Mouse (Mus musculus): ENCODE measurements around the gene Nos2. TPM values are rescaled to one million over a fixed set of nuclear protein-coding genes. Genes with fewer than 3 reads are reported as not detected.

Gene Nos2
- polyA plus RNA-seq, 1 experiment from 2014 or later: 3.9 TPM

GRCm38 (mm10) chr11:78972328-78972727 lies 51.7 kb downstream of the Nos2 start:
- H3K27me3 ChIP-seq (ENCODE audit: insufficient read depth, low read length): no peaks in the 10 kb centered on the region
- no peak overlapping the region for H3K4me3 ChIP-seq (ENCODE audit: low read depth, low read length)
- H3K9me3 ChIP-seq (ENCODE audit: low read depth, low read length): no peaks in the 10 kb centered on the region
- no peak overlapping the region for H3K4me2 ChIP-seq
- no peak overlapping the region for H3K9ac ChIP-seq
- ATAC-seq (ENCODE audit: insufficient read depth) (no peak), DNase-seq (no peak)
- no peak overlapping the region for H3K27ac ChIP-seq (ENCODE audit: low read depth)
- H3K4me1 ChIP-seq (ENCODE audit: insufficient read depth): no peaks in the 10 kb centered on the region; the same call in 1 of the 2 replicates
- no peak for TF ChIP-seq CTCF (IDR thresholded peaks at IDR 0.05; ENCODE audit: low read depth)
- no peaks in the 10 kb centered on the region for H3K36me3 ChIP-seq (ENCODE audit: insufficient read depth)
- WGBS: 50% methylated on average over 6 of the region's 6 CpGs

DNA sequence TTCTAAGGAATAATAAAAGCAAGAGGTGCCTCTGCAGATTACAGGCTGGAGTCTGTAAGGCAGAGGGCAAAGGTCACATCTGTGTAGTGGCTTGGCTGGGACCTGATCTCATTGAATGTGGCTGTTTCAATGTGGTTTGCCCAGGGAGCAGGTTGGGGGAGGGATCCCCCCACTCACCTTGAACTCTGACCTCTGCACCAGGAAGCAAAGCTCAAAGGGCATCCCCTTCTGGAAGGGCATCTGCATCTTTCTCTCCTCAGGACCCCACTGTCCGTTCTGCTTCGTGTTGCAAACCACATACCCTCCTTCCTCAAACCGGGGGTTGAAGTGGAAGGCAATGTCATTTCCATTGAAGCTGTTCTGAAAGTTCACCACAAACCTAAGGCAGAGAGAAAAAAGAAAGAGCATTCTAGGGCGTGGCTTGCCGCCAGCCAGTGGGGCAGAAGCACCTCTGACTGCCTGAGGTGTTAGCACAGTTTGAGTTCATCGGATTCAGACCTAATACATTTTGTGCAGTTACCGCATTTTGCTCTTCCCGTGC lies 52.3 kb downstream of the Nos2 start:
- Histone ChIP-seq H3K9me3 (ENCODE audit: low read depth, low read length) (no peaks in the 10 kb centered on the region), H3K4me2 (peak overlapping the region; percentile 31; the same call in 1 of the 2 replicates)
- no peak for DNase-seq

GRCm38 (mm10) chr11:78973381-78974150 lies 53.0 kb downstream of the Nos2 start:
- WGBS: 59% methylated on average over 17 of the region's 17 CpGs
- no peak overlapping the region for H3K4me3 ChIP-seq (ENCODE audit: low read depth, low read length)
- peak overlapping the region; percentile 31; the same call in 1 of the 2 replicates for H3K4me2 ChIP-seq
- no peaks in the 10 kb centered on the region for H3K36me3 ChIP-seq (ENCODE audit: insufficient read depth)
- no peaks in the 10 kb centered on the region; the same call in 1 of the 2 replicates for H3K4me1 ChIP-seq (ENCODE audit: insufficient read depth)
- ATAC-seq (ENCODE audit: insufficient read depth) (peak; percentile 81), DNase-seq (peak; percentile 82)
- TF ChIP-seq CTCF (IDR thresholded peaks at IDR 0.05; ENCODE audit: low read depth): no peak
- H3K27me3 ChIP-seq (ENCODE audit: insufficient read depth, low read length): no peaks in the 10 kb centered on the region
- H3K9me3 ChIP-seq (ENCODE audit: low read depth, low read length): no peaks in the 10 kb centered on the region
- no peak overlapping the region for H3K9ac ChIP-seq
- H3K27ac ChIP-seq (ENCODE audit: low read depth): peak overlapping the region; percentile 50; the same call in 1 of the 2 replicates

More for the DNA sequence above, 52.3 kb downstream of the Nos2 start:
- Histone ChIP-seq H3K36me3 (ENCODE audit: insufficient read depth) (no peaks in the 10 kb centered on the region), H3K27me3 (ENCODE audit: insufficient read depth, low read length) (no peaks in the 10 kb centered on the region), H3K9ac (no peak overlapping the region), H3K27ac (ENCODE audit: low read depth) (no peak overlapping the region), H3K4me3 (ENCODE audit: low read depth, low read length) (no peak overlapping the region), H3K4me1 (ENCODE audit: insufficient read depth) (no peaks in the 10 kb centered on the region; the same call in 1 of the 2 replicates)
- no peak for TF ChIP-seq CTCF (IDR thresholded peaks at IDR 0.05; ENCODE audit: low read depth)
- WGBS: 46% methylated on average over 8 of the region's 8 CpGs
- no peak for ATAC-seq (ENCODE audit: insufficient read depth)

DNA sequence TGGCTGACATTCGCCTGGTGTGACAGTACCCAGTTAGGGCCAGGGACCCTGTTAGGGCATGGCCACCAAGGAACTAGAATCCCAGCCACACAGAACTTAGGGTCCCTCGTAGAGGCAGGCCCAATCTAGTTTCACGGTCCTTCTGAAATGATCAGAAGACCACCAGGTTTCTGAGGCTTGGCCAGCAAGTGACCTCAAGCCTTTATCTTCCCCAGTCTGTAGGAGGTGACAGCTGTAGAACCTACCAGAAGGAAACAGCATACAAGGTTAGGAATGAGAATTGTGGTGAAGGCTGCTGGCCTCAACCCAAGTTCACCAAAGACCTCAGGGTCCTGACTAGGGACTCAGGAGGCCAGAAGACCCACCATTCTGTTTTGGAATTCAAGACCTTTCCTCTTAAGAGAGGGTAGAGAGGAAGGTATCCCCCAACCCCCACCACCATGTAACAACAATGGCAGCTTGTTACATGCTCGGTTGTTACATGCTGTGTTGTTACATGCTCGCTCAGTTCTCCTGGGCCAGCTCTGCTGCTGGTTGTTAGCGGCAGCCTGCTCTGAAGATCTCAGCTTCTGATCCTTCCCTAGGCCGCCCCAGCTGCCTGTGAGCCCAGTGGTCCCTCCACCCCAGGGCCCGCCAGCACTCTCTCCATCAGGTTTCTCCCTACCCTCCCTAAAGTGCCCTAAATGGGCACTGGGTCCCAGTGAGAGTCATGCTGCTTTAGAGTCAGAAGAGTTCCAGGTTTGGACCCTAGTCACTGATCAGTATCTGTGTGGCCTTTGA lies 56.3 kb downstream of the Nos2 start:
- Histone ChIP-seq H3K36me3 (ENCODE audit: insufficient read depth) (no peaks in the 10 kb centered on the region), H3K9me3 (ENCODE audit: low read depth, low read length) (no peaks in the 10 kb centered on the region), H3K27ac (ENCODE audit: low read depth) (no peak overlapping the region), H3K4me3 (ENCODE audit: low read depth, low read length) (no peak overlapping the region), H3K4me1 (ENCODE audit: insufficient read depth) (no peaks in the 10 kb centered on the region; the same call in 1 of the 2 replicates), H3K4me2 (no peak overlapping the region), H3K9ac (no peak overlapping the region), H3K27me3 (ENCODE audit: insufficient read depth, low read length) (no peaks in the 10 kb centered on the region)
- ATAC-seq (ENCODE audit: insufficient read depth) (no peak), DNase-seq (no peak)
- 68% methylated on average over 8 of the region's 8 CpGs for WGBS
- no peak for TF ChIP-seq CTCF (IDR thresholded peaks at IDR 0.05; ENCODE audit: low read depth)

DNA sequence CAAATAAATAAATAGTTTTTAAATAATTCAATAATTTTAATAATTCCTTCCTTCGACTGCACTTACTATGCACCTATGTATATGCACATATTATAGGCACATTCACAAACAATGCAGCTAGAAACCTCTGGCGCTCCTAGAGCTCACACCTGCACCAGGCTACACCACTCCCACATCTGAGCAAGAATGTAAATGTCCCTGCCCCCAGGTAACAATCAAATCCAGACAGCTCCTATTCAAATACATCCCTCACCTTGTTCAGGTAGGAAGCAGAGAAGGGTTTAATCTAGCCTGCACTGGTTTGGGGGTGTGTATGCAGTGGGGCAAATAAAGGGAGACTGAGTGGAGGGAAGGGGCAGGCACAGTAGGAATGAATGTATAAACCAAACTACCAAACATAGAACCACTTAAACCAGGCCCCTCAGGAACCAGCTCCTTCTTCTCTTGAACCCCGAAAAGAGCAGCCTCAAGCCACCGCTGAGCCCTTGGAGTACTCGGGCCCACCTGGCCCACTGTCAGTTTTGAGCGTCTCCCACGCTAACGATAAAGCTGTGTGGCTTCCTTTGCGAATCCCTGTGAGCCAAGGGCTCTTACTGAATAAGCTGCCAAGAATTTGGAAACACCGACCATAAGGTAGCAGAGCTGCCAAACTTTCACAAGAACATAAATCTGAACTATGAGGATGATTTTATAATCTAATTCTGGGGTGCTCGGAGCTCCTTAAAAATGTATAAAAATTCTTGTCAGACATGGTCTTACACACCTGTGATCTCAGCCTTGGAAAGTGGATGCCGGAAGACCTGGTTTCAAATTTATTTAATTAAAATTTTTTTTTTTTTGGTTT lies 57.8 kb downstream of the Nos2 start:
- TF ChIP-seq CTCF (IDR thresholded peaks at IDR 0.05; ENCODE audit: low read depth): no peak
- Histone ChIP-seq H3K4me2 (no peak overlapping the region), H3K4me1 (ENCODE audit: insufficient read depth) (no peaks in the 10 kb centered on the region; the same call in 1 of the 2 replicates), H3K4me3 (ENCODE audit: low read depth, low read length) (no peak overlapping the region), H3K9ac (no peak overlapping the region), H3K27me3 (ENCODE audit: insufficient read depth, low read length) (no peaks in the 10 kb centered on the region), H3K9me3 (ENCODE audit: low read depth, low read length) (no peaks in the 10 kb centered on the region), H3K27ac (ENCODE audit: low read depth) (no peak overlapping the region), H3K36me3 (ENCODE audit: insufficient read depth) (no peaks in the 10 kb centered on the region)
- WGBS: 74% methylated on average over 12 of the region's 12 CpGs
- no peak for ATAC-seq (ENCODE audit: insufficient read depth)
- no peak for DNase-seq

- Histone ChIP-seq H3K27me3 (ENCODE audit: insufficient read depth, low read length) (no peaks in the 10 kb centered on the region), H3K9ac (no peak overlapping the region), H3K4me3 (ENCODE audit: low read depth, low read length) (no peak overlapping the region), H3K4me2 (no peak overlapping the region), H3K36me3 (ENCODE audit: insufficient read depth) (no peaks in the 10 kb centered on the region), H3K9me3 (ENCODE audit: low read depth, low read length) (no peaks in the 10 kb centered on the region), H3K27ac (ENCODE audit: low read depth) (no peak overlapping the region), H3K4me1 (ENCODE audit: insufficient read depth) (no peaks in the 10 kb centered on the region; the same call in 1 of the 2 replicates)
- TF ChIP-seq CTCF (IDR thresholded peaks at IDR 0.05; ENCODE audit: low read depth): no peak
- 72% methylated on average over 4 of the region's 4 CpGs for WGBS
- no peak for ATAC-seq (ENCODE audit: insufficient read depth)
- DNase-seq: no peak
These were observed 59.6 kb downstream of the Nos2 start for GRCm38 (mm10) chr11:78980083-78980634.

Measured in lung, embryonic 14.5 days (tissue).